Mouse (Mus musculus) gastrocnemius, postnatal 25 days (tissue): ENCODE measurements around the gene Zfp189. TPM values are rescaled to one million over a fixed set of nuclear protein-coding genes. Genes with fewer than 3 reads are reported as not detected.
A peak's percentile ranks its signal among the peaks of the same experiment; 100 is the strongest.
"Not testable (repeated sequence)": the region's sequence is repeated elsewhere in the genome, so short reads cannot be mapped to it uniquely, and the experiment has no call there.

Source experiments
- DNase-seq: peaks from one replicate; pipeline ENCODE4 v3.0.0; 2022
- long read RNA-seq, 2 experiments: library from polyadenylated mRNA; stranded (forward); transcript quantifications; one replicate each; pipeline ENCODE4 v2.0.0; 2021
- total RNA-seq, 2 experiments: library from RNA; stranded (reverse); gene quantifications; 1 replicate in 1 of 2; 2 replicates in 1 of 2; pipeline ENCODE4 v1.2.3; 2021

Gene Zfp189
- total RNA-seq: 1 to 10 TPM; 2.5 to 3.1 TPM
- long read RNA-seq, experiment 1, partial matches to known transcripts: 0 of 1 reads
- long read RNA-seq, experiment 1, other reads (novel, unspliced or antisense): 1 of 1 reads
- long read RNA-seq, experiment 2, partial matches to known transcripts: 0 of 4 reads
- long read RNA-seq, experiment 2, other reads (novel, unspliced or antisense): 1 of 4 reads

DNA sequence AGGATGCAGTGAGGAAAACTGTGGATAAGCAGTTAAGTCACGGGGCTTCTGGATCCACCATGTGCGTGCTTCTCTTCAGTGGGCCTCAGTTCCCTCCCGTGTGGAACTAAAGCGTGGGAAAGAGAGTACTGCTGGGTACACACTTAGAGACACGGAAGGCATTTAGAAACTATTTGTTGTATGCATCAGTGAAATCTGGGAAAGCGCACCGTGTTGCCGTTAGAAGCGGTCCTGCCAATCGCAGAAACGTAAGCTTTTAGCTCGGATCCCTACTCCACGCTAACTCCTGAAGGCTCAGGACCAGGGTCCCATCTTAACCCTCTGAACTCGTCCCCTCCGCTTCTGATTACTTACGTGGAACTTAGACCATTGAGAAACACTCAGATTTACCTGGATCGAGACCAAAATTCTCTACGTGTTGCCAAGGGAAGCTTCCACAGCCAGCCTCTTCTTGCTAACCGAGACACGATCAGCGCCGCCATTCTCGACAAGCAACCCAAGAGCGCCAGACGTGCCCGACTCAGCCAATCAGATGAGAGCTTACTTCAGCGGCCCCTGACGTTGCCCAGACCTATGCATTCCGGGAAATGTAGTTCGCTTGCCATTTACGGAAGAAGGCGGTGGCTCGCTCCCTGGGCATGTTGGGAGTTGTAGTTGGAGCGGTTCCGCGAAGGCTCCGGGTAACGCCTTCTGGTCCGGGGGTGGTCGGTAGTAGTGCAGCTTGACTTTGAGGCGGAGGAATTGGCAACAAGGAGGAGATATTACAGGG, at the start of gene Zfp189, which contains the start of gene Mrpl50:
Zfp189 (plus strand) TSS at position 605 of the 769 bp plus-strand sequence.
Mrpl50 (minus strand) TSS at position 522 of the 769 bp plus-strand sequence.
- peak; percentile 92 for DNase-seq

DNA sequence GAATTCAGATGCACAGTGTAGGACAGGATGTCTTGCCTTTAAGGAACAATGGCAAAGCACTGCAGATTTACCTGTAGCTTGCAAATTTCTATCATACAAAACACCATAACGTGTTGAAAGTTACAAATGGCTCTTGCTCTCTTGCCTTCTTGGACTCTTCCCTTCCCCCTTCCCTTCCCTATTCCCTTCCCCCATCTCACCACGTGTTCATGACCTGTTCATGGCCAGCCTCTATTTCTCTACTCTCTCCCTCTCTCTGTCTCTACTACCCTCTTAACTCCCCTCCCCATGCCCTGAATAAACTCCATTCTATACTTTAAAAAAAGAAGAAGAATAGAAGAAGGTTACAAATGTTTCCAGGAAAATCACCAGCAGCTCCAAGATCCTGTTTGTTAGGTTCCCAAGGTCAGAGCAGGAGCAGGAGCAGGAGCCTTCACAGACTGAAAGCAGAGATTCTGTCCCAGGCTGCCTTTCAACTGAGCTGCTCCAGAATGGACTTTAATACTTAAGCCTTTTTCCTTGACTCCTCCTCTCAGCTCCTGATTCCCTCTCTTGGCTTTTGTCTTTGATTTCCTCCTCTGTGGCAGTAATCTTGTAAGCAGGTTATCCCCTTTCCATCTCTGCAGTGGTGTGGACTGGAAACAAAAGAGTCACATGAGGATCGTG, 47.4 kb upstream of the Zfp189 start, which contains the start of gene Acnat1:
Acnat1 (minus strand) TSS at position 478 of the 666 bp plus-strand sequence.
- no peak for DNase-seq

DNA sequence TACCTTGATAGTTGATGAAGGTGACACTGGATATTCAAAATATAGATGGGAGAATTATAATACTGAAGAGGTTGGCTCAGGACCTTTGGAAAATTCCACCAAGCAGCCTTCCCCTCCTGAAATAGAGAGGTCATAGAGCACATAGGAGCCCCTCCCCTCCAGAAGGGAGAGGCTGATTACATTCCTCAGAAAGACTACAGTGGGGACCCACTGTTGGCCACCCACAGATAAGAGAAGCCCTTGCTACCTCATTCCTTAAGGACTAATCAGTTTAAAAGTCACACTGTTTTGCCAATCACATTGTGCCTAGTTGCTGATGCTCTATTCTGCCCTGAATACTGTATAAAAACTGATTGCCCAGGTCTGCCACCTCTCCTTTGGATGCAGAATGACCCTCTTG, 46.4 kb upstream of the Zfp189 start:
- no peak for DNase-seq

DNA sequence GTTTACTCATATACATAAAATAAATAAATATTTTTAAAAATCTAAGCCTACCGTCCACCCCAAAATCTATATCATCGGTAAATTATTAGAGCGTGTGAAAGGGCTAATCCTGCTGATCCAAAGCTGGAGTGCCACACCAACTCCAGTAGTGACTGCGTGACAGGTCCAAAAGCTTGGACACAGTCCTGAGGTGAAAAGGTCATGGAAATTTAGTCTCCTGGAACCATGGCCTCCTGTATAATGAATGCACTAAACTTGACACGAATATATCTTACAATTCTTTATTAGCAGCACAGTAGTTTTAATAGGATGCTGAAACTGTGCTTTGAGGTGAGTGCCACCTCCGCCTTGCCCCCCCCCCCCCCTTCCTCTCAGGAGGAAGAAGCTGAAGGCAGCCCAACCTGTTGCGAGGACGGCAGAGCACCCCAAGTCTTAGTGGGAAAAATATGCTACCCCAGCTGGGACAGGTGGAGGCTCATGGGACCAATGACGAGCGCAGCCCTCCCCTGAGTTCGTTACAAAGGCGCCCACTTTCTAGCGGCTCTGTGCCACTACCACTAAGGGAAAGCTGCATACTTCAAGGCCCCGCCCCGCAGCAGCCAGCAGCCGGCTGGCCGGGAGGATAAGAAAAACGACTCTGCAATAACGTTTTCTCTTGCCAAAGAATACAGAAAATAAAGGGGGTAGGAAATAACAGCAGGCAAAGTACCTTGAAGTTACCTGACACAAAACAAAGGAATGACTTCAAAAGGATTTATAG, 42.7 kb upstream of the Zfp189 start:
- DNase-seq: no peak

DNA sequence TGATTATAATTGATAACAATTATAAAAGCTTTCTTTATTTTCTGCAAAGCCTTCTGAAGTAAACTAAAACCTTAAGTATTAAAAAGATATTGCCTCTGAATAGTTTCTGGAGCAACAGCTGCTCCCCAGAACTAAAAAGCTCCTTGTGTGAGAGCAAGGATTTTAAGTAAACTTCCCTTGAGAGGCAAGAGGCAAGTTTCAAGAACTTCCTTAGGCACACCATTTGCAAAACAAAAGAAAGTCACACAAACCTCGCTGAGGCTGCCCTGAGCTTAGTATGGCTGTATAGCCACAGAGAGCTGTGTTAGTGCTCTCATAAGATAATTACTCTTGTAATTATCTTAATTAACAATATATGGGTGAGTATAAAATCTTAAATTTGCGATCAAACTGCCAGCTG, 41.9 kb upstream of the Zfp189 start:
- not testable (repeated sequence) for DNase-seq

DNA sequence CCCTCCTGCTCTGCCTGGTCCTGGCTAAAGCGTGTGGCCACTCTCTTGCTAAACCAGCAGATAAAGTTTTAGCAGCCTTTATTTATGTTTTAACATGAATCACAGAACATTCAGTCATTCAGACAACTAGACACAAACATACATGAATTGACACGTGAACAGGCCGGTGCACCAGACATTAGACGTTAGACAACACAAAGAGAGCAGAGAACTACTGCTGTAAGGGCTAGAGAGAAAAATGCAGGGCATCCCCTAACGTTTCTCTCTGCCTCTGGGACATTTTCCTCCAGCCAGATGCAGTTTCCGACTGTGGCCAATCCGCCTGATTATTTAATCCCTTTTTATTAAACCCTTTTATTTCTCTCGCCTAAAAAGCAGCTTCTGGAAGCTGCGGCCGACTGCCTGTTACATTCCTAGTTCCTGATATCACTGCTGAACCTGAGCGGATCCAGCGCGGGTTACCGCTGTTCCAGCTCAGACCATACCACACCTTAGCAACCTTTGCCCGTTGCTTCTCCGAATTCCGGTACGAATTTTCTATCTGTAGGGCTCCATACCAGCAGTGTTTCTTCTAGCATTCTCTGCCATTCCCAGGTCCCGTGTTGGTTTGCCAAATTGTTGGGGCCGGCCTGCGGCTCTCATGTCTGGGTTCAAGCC, 40.7 kb upstream of the Zfp189 start:
- DNase-seq: no peak

DNA sequence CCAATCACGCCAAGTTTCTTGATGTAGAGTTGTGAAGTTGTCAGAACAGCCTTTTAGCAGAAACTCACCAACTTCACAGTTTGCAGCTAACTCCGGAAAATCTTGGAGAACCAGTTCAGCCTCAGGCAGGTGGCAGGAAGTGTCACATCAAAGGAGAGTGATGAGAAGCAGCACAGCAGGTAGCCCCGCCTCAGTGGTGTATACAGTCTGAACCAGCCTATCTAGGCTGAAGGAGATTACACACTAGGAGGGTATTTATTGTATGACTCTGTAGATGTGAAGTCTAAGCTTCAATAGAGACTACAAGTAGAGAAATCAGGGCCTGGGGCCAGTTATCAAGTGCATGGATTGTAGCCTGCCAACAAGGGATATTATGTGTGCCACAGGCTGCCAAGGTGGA, 40.1 kb upstream of the Zfp189 start:
- no peak for DNase-seq

DNA sequence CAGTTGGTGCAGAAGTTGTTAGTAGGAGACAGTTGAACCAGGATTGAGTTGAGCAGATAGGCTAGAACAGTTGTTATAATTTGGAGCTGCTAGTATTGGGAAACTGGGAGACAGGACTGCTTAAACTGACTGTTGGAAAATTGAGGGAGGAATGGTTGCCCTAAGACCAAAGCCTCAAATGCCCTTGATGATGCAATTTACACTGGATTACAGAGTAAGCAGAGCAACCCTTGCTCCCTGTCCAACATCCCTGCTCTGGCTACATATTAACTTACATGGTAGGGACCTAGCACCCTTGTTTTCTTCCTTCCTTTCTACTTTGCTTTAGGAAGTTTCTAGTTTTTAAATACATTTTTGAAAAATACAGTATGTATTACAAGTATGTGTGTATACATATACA, 35.5 kb upstream of the Zfp189 start:
- DNase-seq: no peak

DNA sequence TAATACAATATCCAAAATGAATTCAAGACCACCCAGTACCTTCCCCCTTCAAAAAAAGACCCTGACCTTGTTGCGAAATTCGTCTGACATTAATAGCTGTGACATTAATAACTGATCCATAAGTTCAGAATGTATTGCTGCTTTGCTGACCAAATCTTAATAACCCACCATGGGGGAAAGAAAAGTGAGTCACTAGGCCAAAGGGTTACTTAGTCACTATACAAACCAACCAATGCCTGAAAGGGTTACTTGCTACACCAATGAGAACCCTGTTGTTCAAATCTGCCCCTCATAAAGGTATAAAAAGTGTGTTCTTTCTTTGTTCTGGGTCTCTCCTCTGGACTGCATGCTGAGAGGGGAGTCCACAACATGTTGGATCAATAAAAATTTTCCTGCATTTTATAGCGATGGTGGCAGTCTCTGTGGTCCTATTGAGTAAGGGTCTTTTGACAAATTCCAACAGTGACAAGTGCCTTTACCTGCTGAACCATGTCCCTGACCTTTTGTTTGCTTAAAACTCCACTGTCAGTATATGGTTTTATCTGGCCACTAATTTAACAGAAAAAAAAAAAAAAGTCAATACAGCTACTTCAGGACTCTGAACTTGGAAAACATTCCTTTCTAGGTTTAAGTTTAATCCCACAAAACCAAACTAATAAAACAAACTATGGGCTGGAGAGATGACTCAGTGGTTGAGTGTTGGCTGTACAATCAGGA, 34.9 kb upstream of the Zfp189 start:
- not testable (repeated sequence) for DNase-seq

DNA sequence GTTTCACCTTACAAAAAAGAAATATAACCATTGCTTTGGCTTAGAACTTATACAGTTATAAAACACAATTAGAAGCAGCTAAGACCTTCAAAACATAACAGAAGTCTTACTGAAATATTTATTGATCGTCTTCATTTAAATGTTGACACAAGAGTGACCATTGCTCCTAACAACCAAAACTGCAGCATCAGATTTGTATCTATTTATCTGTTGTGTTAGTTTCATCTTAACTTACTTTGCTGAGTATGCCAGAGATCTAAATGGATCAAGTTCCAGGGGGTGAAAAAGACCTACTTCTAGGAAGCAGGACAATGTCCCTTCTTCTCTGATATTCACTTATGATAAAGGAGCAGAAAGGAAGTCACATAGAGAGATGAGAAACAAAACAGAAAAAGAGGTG, 17.4 kb upstream of the Zfp189 start:
- DNase-seq: no peak

DNA sequence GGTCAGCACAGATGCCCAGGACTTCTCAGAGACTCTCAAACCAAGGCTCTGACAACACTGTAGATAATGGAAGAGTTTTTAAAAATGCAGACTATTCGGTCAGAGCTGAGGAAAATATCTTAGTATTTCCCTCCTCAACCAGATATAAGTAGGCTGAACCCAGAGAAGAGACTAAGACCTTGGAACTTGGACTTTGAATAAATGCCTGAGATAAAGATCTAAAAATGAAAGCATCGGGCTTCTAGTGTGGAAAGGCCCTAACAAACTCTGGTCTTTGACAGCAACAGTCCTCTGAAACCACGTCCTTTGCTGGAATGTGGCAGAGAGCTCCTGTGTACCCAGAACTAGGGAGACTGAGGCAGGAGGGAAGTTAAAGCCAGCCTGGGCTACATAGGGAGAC, 14.6 kb upstream of the Zfp189 start, which contains the start of gene Baat:
Baat (minus strand) TSS at position 172 of the 400 bp plus-strand sequence.
- DNase-seq: no peak

DNA sequence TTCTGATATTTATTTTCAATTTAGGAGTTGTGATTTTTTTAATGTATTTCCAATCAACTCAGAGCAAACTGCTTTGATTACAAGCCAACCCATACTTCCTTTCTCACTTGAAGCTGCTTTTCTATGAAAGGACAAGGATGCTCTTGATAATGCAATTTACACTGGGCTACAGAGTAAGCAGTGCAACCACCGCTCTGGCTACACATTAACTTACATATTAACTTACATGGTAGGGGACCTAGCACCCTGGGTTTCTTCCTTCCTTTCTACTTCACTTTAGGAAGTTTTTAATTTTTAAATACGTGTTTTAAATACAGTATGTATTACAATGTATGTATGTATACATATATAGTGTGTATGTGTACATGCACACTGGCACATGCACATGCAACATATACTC, 11.8 kb upstream of the Zfp189 start:
- DNase-seq: no peak

DNA sequence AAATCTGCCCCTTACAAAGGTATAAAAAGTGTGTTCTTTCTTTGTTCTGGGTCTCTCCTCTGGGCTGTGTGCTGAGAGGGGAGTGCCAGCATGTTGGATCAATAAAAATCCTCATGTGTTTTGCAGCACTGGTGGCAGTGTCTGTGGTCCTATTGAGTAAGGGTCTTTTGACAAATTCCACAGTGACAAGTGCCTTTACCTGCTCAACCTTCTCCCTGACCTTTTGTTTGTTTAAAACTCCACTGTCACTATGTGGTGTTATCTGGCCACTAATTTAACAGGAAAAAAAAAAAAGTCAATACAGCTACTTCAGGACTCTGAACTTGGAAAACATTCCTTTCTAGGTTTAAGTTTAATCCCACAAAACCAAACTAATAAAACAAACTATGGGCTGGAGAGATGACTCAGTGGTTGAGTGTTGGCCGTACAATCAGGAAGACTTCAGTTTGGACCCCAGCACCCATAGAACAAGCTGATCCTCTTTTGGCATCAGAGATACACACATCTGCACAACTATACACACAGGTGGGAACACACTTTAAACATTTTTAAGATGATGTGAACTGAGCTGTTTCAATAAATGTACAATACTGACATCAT, 10.6 kb upstream of the Zfp189 start:
- not testable (repeated sequence) for DNase-seq

DNA sequence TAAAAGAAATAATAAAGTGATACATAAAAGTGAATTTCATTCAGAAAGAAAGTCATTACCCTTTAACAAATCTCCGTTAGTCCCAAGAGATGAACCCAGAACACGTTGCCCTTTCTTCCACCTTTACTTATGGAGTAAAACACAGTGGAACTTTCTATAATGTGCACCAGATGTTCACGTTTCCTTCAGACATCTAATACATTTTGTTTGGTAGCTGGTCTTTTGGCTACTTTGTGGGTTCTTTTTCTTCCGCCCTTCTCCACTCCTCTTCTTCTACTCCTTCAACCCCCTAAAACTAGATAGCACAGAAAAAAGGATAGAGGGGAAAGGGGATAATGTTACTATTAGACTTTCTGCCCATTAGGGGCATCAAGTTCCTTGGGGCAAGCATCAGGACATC, 8.3 kb upstream of the Zfp189 start:
- DNase-seq: no peak

DNA sequence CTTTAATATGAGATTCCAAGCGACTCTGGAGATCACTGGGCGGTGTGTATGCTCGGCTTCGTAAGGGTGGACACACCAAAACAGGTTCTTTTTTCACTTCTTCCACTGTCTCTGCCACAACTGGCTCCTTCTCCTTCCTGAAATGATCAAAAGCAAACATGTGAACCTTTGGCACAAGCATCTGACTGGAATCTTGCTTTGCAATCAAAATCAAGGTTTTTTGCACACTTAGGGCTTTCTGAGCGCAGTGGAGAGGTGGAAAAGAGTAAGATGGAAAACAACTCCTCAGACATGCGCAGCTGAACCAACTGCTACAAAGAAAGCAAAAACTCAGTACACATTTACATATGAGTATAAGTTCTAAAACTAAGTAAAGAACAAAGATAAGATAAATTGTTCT, 6.5 kb upstream of the Zfp189 start:
- DNase-seq: no peak

DNA sequence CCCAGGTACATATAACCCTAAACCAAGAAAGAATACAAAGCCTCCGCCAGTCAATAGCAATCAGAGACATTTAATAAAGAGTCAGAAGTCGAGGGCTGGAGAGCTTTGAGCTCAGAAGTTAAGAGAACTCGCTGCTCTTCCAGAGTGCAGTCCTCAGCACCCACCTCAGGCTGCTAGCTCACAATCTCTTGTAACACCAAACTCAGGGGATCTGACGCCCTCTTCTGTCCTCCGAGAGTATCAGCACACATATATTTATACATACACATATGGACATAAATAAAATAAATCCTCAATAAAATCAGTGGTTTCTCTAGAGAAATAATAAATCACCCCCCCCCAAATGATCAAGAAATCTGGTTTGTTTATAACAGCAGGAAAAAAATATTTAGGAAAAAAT, 1.5 kb upstream of the Zfp189 start:
- no peak for DNase-seq

DNA sequence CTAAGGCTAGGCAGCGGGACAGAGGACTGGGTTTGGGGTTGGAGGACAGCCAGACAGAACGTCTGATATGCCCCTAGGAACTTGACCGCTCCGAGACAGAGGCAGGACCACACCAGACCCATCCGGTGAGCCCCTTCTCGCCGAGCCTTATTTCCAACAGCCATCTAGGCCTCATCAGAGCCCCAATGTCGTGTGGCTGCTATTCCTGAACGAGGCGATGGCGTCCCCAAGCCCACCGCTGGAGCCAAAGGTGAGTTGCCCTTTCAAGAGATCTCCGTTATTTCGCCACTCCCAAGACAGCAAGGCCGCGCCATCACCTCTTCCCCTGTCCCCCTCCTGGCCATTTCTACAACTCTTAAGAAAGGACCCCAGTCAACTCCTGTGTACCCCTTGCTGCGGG, 370 bp downstream of the Zfp189 start:
- no peak for DNase-seq

DNA sequence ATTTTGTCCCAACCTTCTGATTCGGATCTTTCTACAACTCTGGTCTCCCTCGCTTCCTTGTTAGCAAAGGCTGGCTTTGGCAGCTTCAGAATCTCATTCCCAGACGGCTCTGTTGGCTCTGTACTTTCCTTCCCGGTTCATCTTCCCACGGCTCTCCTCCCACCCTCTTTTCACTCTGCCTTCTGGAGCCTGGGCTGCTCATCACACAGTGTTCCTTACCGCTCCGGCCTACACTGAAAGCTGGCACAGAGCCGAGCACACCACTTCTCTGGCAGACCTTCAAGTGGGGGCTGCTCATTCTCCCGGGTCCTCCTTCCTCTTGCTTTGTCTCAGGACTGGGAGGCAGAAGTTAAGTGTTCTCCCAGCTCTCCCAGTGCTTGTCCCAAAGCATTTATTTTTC, 1.6 kb downstream of the Zfp189 start:
- peak; percentile 36 for DNase-seq

DNA sequence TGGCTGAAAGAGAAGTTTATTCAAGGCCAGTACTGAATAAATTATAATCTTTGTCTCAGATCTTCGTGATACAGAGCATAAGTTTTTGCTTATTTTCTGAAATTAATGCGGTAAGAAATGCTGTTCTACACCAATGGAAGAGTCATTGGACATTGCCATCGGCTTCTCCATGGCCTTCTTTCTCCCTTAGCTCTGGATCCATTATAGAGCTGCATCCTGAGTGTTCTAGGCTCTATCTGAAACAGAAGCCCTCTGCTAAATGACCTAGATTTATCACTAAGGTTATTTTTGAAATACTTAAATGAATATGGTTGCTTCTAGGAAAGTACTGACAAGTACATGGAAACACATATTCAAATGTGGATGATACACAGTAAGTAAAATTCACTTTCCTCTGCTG, 14.1 kb downstream of the Zfp189 start:
- no peak for DNase-seq

DNA sequence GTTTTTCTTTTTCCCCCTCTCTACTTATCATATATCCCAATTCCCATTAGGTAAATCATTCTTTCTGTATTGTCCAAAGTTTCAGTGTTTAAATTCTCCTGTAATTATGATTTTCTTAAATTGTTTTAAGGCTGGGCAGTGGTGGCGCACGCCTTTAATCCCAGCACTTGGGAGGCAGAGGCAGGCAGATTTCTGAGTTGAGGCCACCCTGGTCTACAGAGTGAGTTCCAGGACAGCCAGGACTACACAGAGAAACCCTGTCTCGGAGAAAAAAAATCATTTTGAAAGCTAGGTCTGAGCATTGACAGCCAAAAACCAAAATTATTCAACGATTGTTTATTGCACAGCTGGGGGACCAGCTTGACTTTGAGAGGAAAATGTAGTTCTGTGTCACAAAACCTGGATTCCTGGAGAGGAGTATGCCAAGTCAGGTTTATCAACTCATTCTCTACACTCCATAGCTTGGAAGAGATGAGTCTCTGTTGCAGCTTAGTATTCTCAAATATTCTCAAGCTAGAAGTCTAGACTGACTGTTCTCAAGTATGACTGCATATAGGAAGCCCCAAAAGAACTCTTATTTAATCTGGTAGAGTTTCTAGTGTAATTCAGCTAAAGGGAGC, 14.8 kb downstream of the Zfp189 start:
- DNase-seq: no peak
